Mouse (Mus musculus) liver, postnatal 0 days (tissue): Measurements from ENCODE around the gene Gm11569.
"Not testable (repeated sequence)": the region's sequence is repeated elsewhere in the genome, so short reads cannot be mapped to it uniquely, and the experiment has no call there.

Experiments used
- CTCF ChIP-seq: sonication (generic); IDR thresholded peaks from 2 replicates; pipeline ENCODE4 v1.5.1; 2016; ENCODE audit warnings: antibody characterized with exemption, low read depth
- EP300 ChIP-seq: IDR thresholded peaks from 2 replicates; pipeline ENCODE4 v1.6.1; 2016; ENCODE audit warnings: antibody characterized with exemption, low read depth, mild to moderate bottlenecking

- not testable (repeated sequence) for TF ChIP-seq CTCF, EP300
These were observed 13.8 kb downstream of the Gm11569 start, which contains the start of gene Krtap4-9 for GRCm38 (mm10) chr11:99784900-99785299.
